Mouse (Mus musculus): ENCODE measurements around the gene Asic2.

DNA sequence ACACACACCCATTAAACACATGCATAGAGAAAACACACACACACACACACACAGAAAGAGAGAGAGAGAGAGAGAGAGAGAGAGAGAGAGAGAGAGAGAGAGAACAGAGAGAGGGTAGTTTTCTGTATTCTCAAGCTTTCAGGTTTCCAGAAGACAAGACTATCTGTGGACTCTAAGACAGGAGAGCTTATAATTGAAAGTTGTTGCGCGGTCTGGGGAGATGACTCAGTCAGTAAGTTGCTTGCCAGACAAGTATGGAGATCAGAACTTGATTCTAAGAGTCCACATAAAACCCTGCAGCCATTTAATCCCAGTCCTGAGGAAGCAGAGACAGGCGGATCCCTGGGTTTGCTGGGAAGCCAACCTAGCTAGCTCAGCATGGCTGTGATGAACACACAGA is 30.4 kb upstream of the Asic2 start:
- TF ChIP-seq CTCF (IDR thresholded peaks at IDR 0.05; ENCODE audit: borderline replicate concordance, extremely low read depth, insufficient read depth, insufficient read length): no peak
- TF ChIP-seq POLR2A (IDR thresholded peaks at IDR 0.05; ENCODE audit: borderline replicate concordance, extremely low read depth, insufficient read depth, insufficient read length, poor library complexity, severe bottlenecking): no peak

Measured in brain, embryonic 14.5 days (tissue).